Comparison of ENCODE assay signal across 12 mouse cellular contexts in genomic region chr4:82533231-82533630, GRCm38 (mm10).
A peak's percentile ranks its signal among the peaks of the same experiment; 100 is the strongest.
DNase-seq lines count a peak whose midpoint lies in the region; ATAC-seq lines count a peak whose summit lies in the region.
"Had no signal": no experiment of that assay in that cellular context is flagged by ENCODE, and none has a peak within 500 bp of the region (broad histone marks: within the 10 kb centered on the region; RNA-seq: fewer than 3 reads in every experiment).

No protein-coding gene starts in this region.

- H3K9me3 ChIP-seq in neural tube, embryonic 11.5 days (ENCODE audit: control insufficient read depth, low read length): no peaks in the 10 kb centered on the region
- no peaks in the 10 kb centered on the region for H3K9me3 ChIP-seq in forebrain, embryonic 12.5 days
- H3K9me3 ChIP-seq in hindbrain, embryonic 13.5 days: no peaks in the 10 kb centered on the region
- H3K9me3 ChIP-seq in neural tube, embryonic 15.5 days (replicated peaks): no peaks in the 10 kb centered on the region

- H3K4me1 ChIP-seq in neural tube, embryonic 11.5 days (ENCODE audit: control insufficient read depth, insufficient read depth, low read length): peaks cover 17% of the 10 kb centered on the region; the same call in 1 of the 2 replicates
- peaks cover 61% of the 10 kb centered on the region for H3K4me1 ChIP-seq in forebrain, embryonic 12.5 days
- H3K4me1 ChIP-seq in hindbrain, embryonic 13.5 days (replicated peaks): peaks cover 63% of the 10 kb centered on the region
- peaks cover 64% of the 10 kb centered on the region for H3K4me1 ChIP-seq in neural tube, embryonic 15.5 days

- 0 out of 2 replicates have a peak, but pooled peaks have one; percentile 49 for ATAC-seq in neural tube, embryonic 11.5 days (ENCODE audit: insufficient read depth, low FRiP score, low TSS enrichment)
- ATAC-seq in forebrain, embryonic 12.5 days (ENCODE audit: low FRiP score): peak; percentile 44
- ATAC-seq in hindbrain, embryonic 13.5 days (ENCODE audit: low FRiP score): peak; percentile 86
- peak; percentile 73 for ATAC-seq in neural tube, embryonic 15.5 days (ENCODE audit: low FRiP score)

- H3K27ac ChIP-seq in neural tube, embryonic 11.5 days (ENCODE audit: low read depth, low read length): no peak overlapping the region
- H3K27ac ChIP-seq in forebrain, embryonic 12.5 days: peak overlapping the region; percentile 97
- peak overlapping the region; percentile 87 for H3K27ac ChIP-seq in hindbrain, embryonic 13.5 days
- H3K27ac ChIP-seq in neural tube, embryonic 15.5 days (replicated peaks): peak overlapping the region; percentile 84

- H3K9ac ChIP-seq in neural tube, embryonic 11.5 days (ENCODE audit: low read length): no peak overlapping the region
- H3K9ac ChIP-seq in forebrain, embryonic 12.5 days: peak overlapping the region; percentile 51
- no peak overlapping the region for H3K9ac ChIP-seq in hindbrain, embryonic 13.5 days
- H3K9ac ChIP-seq in neural tube, embryonic 15.5 days (replicated peaks): no peak overlapping the region

- peaks cover 30% of the 10 kb centered on the region for H3K27me3 ChIP-seq in neural tube, embryonic 11.5 days (ENCODE audit: control insufficient read depth, insufficient read depth, low read length)
- peaks cover 28% of the 10 kb centered on the region for H3K27me3 ChIP-seq in forebrain, embryonic 12.5 days
- peaks cover 39% of the 10 kb centered on the region for H3K27me3 ChIP-seq in hindbrain, embryonic 13.5 days
- peaks cover 22% of the 10 kb centered on the region for H3K27me3 ChIP-seq in neural tube, embryonic 15.5 days (replicated peaks)

- H3K4me2 ChIP-seq in neural tube, embryonic 11.5 days (ENCODE audit: low read depth): no peak overlapping the region
- H3K4me2 ChIP-seq in forebrain, embryonic 12.5 days: peak overlapping the region; percentile 31
- peak overlapping the region; percentile 34 for H3K4me2 ChIP-seq in hindbrain, embryonic 13.5 days
- H3K4me2 ChIP-seq in neural tube, embryonic 15.5 days: peak overlapping the region; percentile 28

- 11% methylated on average over 3 of the region's 3 CpGs for WGBS in neural tube, embryonic 11.5 days
- 6% methylated on average over 3 of the region's 3 CpGs for WGBS in forebrain, embryonic 12.5 days
- WGBS in hindbrain, embryonic 13.5 days: 0% methylated on average over 3 of the region's 3 CpGs
- 2% methylated on average over 3 of the region's 3 CpGs for WGBS in neural tube, embryonic 15.5 days

- DNase-seq in neural tube, embryonic 11.5 days (ENCODE audit: low spot score): no peak
- DNase-seq in neural tube, embryonic 10.5 days (ENCODE audit: extremely low spot score, low spot score): no peak
- no peak for DNase-seq in adrenal gland, adult 18-20 months (ENCODE audit: low spot score in 2 of 2)
- no peak for DNase-seq in c-Kit-positive CD71-positive TER-119-positive erythroid progenitor cells, embryonic 14.5 days (ENCODE audit: low spot score)
- no peak for DNase-seq in testis, postnatal 10 days (ENCODE audit: low spot score)
- DNase-seq: gastrocnemius, postnatal 36 days; layer of hippocampus, postnatal 36 days; lung, postnatal 36 days; right cerebral cortex, postnatal 25 days had no signal

- no peaks in the 10 kb centered on the region for H3K36me3 ChIP-seq in neural tube, embryonic 11.5 days (ENCODE audit: control insufficient read depth, insufficient read depth, low read length)
- no peaks in the 10 kb centered on the region for H3K36me3 ChIP-seq in forebrain, embryonic 12.5 days (replicated peaks)
- H3K36me3 ChIP-seq in hindbrain, embryonic 13.5 days: no peaks in the 10 kb centered on the region
- H3K36me3 ChIP-seq in neural tube, embryonic 15.5 days: no peaks in the 10 kb centered on the region

- H3K4me3 ChIP-seq in neural tube, embryonic 11.5 days (ENCODE audit: low read depth, low read length): no peak overlapping the region
- H3K4me3 ChIP-seq in forebrain, embryonic 12.5 days (replicated peaks): no peak overlapping the region; the same call in 1 of the 2 replicates
- H3K4me3 ChIP-seq in hindbrain, embryonic 13.5 days: no peak overlapping the region
- no peak overlapping the region for H3K4me3 ChIP-seq in neural tube, embryonic 15.5 days (replicated peaks)
